Mouse (Mus musculus) hematopoietic stem cell, adult 5-6 weeks (primary cell): Measurements from ENCODE around the gene Gucy1b1. TPM values are rescaled to one million over a fixed set of nuclear protein-coding genes. Genes with fewer than 3 reads are reported as not detected.
A peak's percentile ranks its signal among the peaks of the same experiment; 100 is the strongest.

Experiments used
- ATAC-seq, 2 experiments: fragments of 125-278 bp in 1 of 2; replicated peaks in 1 of 2; 2 replicates each; pipeline ENCODE4 v1.8.0; 2016 to 2017; ENCODE audit warnings: inconsistent platforms in 2 of 2, mild to moderate bottlenecking in 2 of 2, moderate number of reproducible peaks in 2 of 2, low read depth in 1 of 2, moderate TSS enrichment in 1 of 2; ENCODE audit not compliant: low FRiP score in 2 of 2, poor library complexity in 2 of 2, severe bottlenecking in 2 of 2, insufficient read depth in 1 of 2, low TSS enrichment in 1 of 2
- total RNA-seq: library from RNA; stranded (forward); fragments of 172-1452, 232-1000 nt; gene quantifications from 2 replicates; pipeline ENCODE4 v1.2.3, GENCODE M21; 2017

Gene Gucy1b1
- total RNA-seq, 1 experiment from 2014 or later, result 1.4 TPM

DNA sequence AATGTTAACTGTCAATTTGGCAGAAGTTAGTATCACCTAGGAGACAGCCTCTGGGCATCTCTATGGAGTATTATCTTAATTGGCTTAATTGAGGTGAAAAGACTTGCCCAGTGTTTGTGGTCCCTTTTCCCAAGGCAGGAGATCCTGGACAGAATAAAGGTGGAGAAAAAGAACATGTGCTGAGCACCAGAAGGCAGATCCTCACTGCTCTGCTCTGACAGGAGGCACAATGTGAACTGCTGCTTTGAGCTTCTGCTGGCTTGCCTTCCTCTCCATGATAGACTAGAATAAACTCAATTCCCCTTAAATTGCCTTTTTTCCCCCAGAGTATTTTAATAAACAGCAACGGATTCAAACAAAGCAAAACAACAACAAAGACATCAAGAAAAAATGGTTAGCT, 89.4 kb downstream of the Gucy1b1 start:
- ATAC-seq, result no peak

DNA sequence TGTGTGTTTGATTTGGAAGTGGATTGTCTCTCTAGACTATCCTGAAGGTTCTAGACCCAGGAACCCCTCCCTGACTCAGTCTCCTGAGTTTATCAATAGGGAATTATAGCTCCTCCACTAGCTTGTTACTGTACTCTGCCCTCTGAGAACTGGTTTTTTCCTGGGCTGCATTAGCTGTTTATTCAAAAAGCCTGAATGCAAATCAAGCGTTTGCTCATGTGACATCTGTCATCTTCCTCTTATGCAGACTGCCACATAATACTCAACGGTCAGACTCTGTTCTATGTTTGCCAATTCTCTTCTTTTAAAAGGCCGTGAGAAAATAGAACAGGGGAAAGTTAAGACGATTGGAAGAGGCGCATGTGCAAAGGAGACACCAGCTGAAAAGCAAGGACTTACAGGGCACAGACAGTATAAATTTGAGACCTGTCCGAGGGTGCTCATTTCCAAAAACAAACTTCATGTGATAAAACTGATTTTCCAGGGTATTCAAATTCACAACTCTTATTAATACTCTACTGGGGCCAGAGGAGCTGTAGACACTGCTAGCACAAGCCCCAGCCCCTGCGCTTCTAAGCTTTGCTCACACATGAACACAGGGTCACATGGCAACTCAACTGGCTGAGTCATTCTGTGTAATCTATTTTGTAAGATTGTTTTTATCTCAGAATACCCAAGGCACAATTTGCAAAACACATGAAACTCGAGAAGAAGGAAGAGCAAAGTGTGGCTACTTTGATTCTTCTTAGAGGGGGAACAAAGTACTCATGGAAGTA, 91.2 kb downstream of the Gucy1b1 start:
- ATAC-seq, result peak in 1 of 2 experiments; percentile 12; a peak in 1 of 4 replicates

Other genes starting within 250 kb of the Gucy1b1 start
- 24.4 and 24.5 TPM in 2 replicates for gene Ctso, start 142.1 kb downstream of the Gucy1b1 start, total RNA-seq
- gene Tdo2, start 98.5 kb downstream of the Gucy1b1 start, total RNA-seq, result not detected in 2 replicates
- gene Asic5, start 92.4 kb downstream of the Gucy1b1 start, total RNA-seq, result not detected in 2 replicates
- 13.3 and 18.3 TPM in 2 replicates for gene Gucy1a1, start 71.1 kb upstream of the Gucy1b1 start, total RNA-seq